Mouse (Mus musculus) myocyte (in vitro differentiated cells): ENCODE results near the gene Zfp106.

Experiments used
- CEBPB ChIP-seq: IDR thresholded peaks from 2 replicates; pipeline ENCODE4 v1.6.1; 2011; ENCODE audit warnings: mild to moderate bottlenecking, moderate library complexity; ENCODE audit not compliant: poor library complexity, insufficient read depth, severe bottlenecking
- E2F4 ChIP-seq: IDR thresholded peaks from one replicate; pipeline ENCODE4 v1.6.1; 2011; ENCODE audit warnings: mild to moderate bottlenecking, control low read depth, moderate library complexity; ENCODE audit not compliant: insufficient read depth
- MAX ChIP-seq: IDR thresholded peaks from one replicate; pipeline ENCODE4 v1.6.1; 2011; ENCODE audit warnings: low read depth, mild to moderate bottlenecking, control low read depth
- MYOD1 ChIP-seq, 3 experiments: IDR thresholded peaks; one replicate each; pipeline ENCODE4 v1.6.1; 2011; ENCODE audit warnings: control low read depth in 2 of 3, low read depth in 2 of 3, mild to moderate bottlenecking in 2 of 3, moderate library complexity in 1 of 3; ENCODE audit not compliant: insufficient read length in 2 of 3, control insufficient read depth in 1 of 3
- MYOG ChIP-seq, 3 experiments: IDR thresholded peaks; one replicate each; pipeline ENCODE4 v1.6.1; 2011; ENCODE audit warnings: control low read depth in 2 of 3, low read depth in 2 of 3, mild to moderate bottlenecking in 2 of 3; ENCODE audit not compliant: insufficient read length in 2 of 3, control insufficient read depth in 1 of 3, insufficient read depth in 1 of 3
- POLR2A ChIP-seq: IDR thresholded peaks from one replicate; pipeline ENCODE4 v1.6.1; 2011; ENCODE audit warnings: low read depth, mild to moderate bottlenecking, control low read depth, moderate library complexity; ENCODE audit not compliant: insufficient read length
- POLR2AphosphoS2 ChIP-seq: IDR thresholded peaks from one replicate; pipeline ENCODE4 v1.6.1; 2011; ENCODE audit warnings: low read depth, control low read depth; ENCODE audit not compliant: insufficient read length
- REST ChIP-seq: IDR thresholded peaks from one replicate; pipeline ENCODE4 v1.6.1; 2011; ENCODE audit warnings: mild to moderate bottlenecking, control low read depth, moderate library complexity; ENCODE audit not compliant: insufficient read depth, insufficient read length
- SRF ChIP-seq: IDR thresholded peaks from one replicate; pipeline ENCODE4 v1.6.1; 2011; ENCODE audit warnings: low read depth; ENCODE audit not compliant: control insufficient read depth, insufficient read length
- TCF12 ChIP-seq: IDR thresholded peaks from one replicate; pipeline ENCODE4 v1.6.1; 2011; ENCODE audit warnings: mild to moderate bottlenecking, control low read depth; ENCODE audit not compliant: poor library complexity, insufficient read depth, severe bottlenecking
- TCF3 ChIP-seq: IDR thresholded peaks from one replicate; pipeline ENCODE4 v1.6.1; 2011; ENCODE audit warnings: low read depth, control low read depth; ENCODE audit not compliant: insufficient read length
- USF1 ChIP-seq: IDR thresholded peaks from one replicate; pipeline ENCODE4 v1.6.1; 2011; ENCODE audit warnings: low read depth, mild to moderate bottlenecking, control low read depth, moderate library complexity

DNA sequence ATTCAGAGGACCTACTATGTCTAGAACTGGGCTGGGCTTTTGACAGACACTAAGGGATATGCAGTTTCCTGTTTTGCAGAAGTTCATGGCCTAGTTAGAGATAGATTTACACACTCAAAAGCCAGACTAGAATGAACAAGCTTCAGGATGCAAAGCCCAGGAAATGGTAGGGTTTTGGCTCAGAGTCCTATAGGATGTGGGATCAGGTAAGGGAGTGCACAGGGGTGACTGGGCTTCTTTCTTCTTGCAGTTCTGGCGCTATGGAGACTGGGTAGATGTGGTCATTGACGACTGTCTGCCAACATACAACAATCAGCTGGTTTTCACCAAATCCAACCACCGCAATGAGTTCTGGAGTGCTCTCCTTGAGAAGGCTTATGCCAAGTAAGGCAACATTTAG lies 79.4 kb downstream of the Zfp106 start:
- TF ChIP-seq POLR2A (no peak), POLR2AphosphoS2 (no peak), MAX (no peak), MYOG (IDR thresholded peaks at IDR 0.05; ENCODE audit: control insufficient read depth in 1 of 3, insufficient read depth in 1 of 3, insufficient read length in 2 of 3, low read depth in 2 of 3) (no peak), TCF3 (no peak), REST (no peak), E2F4 (no peak), CEBPB (no peak), MYOD1 (IDR thresholded peaks at IDR 0.05; ENCODE audit: control insufficient read depth in 1 of 3, insufficient read length in 2 of 3, low read depth in 2 of 3) (no peak), USF1 (no peak), TCF12 (no peak), SRF (no peak)
